Mouse (Mus musculus) cerebellum, adult 11 months (tissue): Measurements from ENCODE around the gene R3hdm2.

Experiments
- DNase-seq: peaks from one replicate; pipeline ENCODE4 v3.0.0; 2022

R3hdm2 gene

GRCm38 (mm10) chr10:127425794-127426193 lies 45.7 kb downstream of the R3hdm2 start:
- no peak for DNase-seq

GRCm38 (mm10) chr10:127426670-127427069 lies 46.5 kb downstream of the R3hdm2 start:
- no peak for DNase-seq

- no peak for DNase-seq
Measured at GRCm38 (mm10) chr10:127427107-127427506, 47.0 kb downstream of the R3hdm2 start.

GRCm38 (mm10) chr10:127427987-127428386 lies 47.9 kb downstream of the R3hdm2 start:
- no peak for DNase-seq

- DNase-seq: no peak
Measured at GRCm38 (mm10) chr10:127429538-127429937, 49.4 kb downstream of the R3hdm2 start.

- DNase-seq: no peak
Measured at GRCm38 (mm10) chr10:127432466-127432865, 52.3 kb downstream of the R3hdm2 start.

- DNase-seq: no peak
Measured at GRCm38 (mm10) chr10:127437354-127438113, 57.4 kb downstream of the R3hdm2 start.

GRCm38 (mm10) chr10:127453701-127454100 lies 73.6 kb downstream of the R3hdm2 start:
- no peak for DNase-seq

GRCm38 (mm10) chr10:127462411-127463096 lies 82.4 kb downstream of the R3hdm2 start:
- DNase-seq: no peak

- DNase-seq: no peak
Measured at GRCm38 (mm10) chr10:127471281-127471988, 91.3 kb downstream of the R3hdm2 start.

GRCm38 (mm10) chr10:127472722-127473121 lies 92.6 kb downstream of the R3hdm2 start:
- DNase-seq: no peak

GRCm38 (mm10) chr10:127475175-127475574 lies 95.0 kb downstream of the R3hdm2 start:
- DNase-seq: no peak

- DNase-seq: no peak
Measured at GRCm38 (mm10) chr10:127476541-127476940, 96.4 kb downstream of the R3hdm2 start.

GRCm38 (mm10) chr10:127477301-127477700 lies 97.2 kb downstream of the R3hdm2 start:
- no peak for DNase-seq

GRCm38 (mm10) chr10:127479131-127479530 lies 99.0 kb downstream of the R3hdm2 start:
- DNase-seq: peak; percentile 42

GRCm38 (mm10) chr10:127480833-127481813 lies 101.0 kb downstream of the R3hdm2 start:
- DNase-seq: no peak

GRCm38 (mm10) chr10:127485235-127485634 lies 105.1 kb downstream of the R3hdm2 start:
- DNase-seq: no peak

- no peak for DNase-seq
Measured at GRCm38 (mm10) chr10:127488856-127489255, 108.7 kb downstream of the R3hdm2 start.

- DNase-seq: no peak
Measured at GRCm38 (mm10) chr10:127490160-127491127, 110.3 kb downstream of the R3hdm2 start.

GRCm38 (mm10) chr10:127491128-127491512 lies 111.0 kb downstream of the R3hdm2 start:
- no peak for DNase-seq

GRCm38 (mm10) chr10:127492118-127492517 lies 112.0 kb downstream of the R3hdm2 start:
- no peak for DNase-seq
